Mouse (Mus musculus): ENCODE results near the gene Parp11.

DNA sequence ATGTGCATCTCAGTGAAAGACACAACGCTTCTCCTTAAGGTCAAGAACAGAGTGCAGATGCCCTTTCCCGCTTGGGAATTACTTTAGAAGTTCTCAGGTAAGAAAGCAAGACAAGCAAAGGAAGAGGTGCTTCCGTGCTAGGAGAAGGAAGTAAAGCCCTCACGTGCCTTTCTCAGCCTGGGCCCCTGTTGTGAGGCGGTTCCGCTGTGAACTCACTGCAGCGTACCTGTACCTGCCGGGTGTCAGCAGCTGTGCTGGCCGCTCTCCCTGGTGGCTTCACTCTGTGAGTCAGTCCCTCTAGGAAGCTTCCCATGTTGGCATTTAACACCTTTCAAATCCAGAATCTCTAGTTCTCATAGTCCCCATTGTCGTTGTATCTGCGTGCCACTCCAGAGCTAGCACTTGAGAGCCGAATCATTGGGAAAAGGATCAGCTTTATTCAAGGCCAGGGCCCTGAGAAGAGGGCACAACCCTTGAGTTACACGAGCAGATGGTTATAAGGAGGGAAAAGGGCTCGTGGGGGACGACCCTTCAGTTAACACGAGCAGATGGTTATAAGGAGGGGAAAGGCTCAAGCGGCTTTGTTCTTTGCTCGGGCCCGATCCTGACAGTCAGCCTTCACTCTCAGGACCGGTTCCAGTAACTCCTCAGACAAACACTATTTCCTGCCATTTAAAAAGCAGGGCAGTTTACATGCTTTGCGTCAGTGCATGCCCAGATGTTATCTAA is 16.8 kb downstream of the Parp11 start:
- TF ChIP-seq CTCF (IDR thresholded peaks at IDR 0.05; ENCODE audit: extremely low read depth, insufficient read depth, insufficient read length, insufficient replicate concordance) (no peak), POLR2A (IDR thresholded peaks at IDR 0.05; ENCODE audit: low read depth, low read length) (no peak)

All from spleen, adult 2 months (tissue).